Mouse (Mus musculus) adrenal gland, adult 18-20 months (tissue): ENCODE data around the gene Atf2. TPM values are rescaled to one million over a fixed set of nuclear protein-coding genes. Genes with fewer than 3 reads are reported as not detected.

Source experiments
- DNase-seq, 2 experiments: peaks; one replicate each; pipeline ENCODE4 v3.0.0; 2021 to 2022; ENCODE audit warnings: low spot score in 2 of 2
- total RNA-seq, 2 experiments: library from RNA; stranded (reverse); gene quantifications; 1 replicate in 1 of 2; 2 replicates in 1 of 2; pipeline ENCODE4 v1.2.3; 2021

Atf2 gene
- total RNA-seq, 2 experiments from 2014 or later, result 73.4 to 74.3 TPM

DNA sequence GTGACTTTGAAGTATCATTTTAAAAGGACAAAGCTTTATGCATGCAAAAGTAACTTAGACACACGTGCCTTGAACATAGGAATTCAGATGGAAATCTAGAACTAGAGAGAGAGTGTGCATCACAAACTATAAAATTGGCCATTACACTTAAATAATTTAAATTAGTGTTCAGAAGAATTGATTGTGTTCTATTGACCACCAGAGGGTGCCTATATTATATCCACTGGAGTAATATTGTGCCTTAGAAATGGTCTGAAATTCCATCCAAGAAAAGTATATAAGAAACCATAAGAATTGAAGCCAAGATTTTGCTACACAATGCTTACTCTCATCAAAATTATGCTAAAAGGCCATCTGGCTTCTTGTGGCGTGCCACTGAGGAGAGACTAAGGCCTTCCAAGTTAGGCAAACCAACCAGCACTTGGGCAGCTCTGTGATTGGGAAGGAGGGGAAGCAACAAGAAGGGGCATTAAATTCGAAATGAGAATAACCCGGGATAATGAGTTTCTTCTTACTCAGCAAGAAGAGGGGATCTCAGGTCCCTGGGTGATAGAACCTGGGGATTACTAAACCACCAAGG is 113.3 kb downstream of the Atf2 start:
- DNase-seq, result no peak

DNA sequence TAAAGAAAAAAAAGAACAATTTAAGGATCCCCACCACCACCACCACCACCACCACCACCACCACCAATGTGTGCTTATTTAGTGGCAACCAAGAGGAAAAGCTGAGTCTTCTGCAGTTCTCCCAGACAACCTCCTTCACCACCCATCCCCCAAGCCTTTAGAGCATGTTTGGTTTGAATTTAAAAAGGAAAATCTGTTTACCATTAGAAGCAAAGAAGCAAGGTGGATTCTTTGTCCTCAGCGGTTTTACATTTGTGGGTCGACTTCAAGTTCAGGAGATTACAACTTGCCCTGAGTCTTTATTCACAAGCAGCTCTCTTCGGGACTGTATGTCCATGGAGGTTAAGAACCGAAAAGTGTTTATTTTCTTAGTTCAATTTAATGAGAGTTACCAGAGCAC is 115.5 kb downstream of the Atf2 start:
- DNase-seq, result no peak

GRCm38 (mm10) chr2:73775683-73776310 is 116.6 kb downstream of the Atf2 start:
- DNase-seq, result no peak

- peak; percentile 57 to 61 for DNase-seq
Measured at GRCm38 (mm10) chr2:73774786-73775682, 117.4 kb downstream of the Atf2 start, which contains the start of gene Chn1. Gene Chn1 (minus strand): TSS chr2:73775346.

DNA sequence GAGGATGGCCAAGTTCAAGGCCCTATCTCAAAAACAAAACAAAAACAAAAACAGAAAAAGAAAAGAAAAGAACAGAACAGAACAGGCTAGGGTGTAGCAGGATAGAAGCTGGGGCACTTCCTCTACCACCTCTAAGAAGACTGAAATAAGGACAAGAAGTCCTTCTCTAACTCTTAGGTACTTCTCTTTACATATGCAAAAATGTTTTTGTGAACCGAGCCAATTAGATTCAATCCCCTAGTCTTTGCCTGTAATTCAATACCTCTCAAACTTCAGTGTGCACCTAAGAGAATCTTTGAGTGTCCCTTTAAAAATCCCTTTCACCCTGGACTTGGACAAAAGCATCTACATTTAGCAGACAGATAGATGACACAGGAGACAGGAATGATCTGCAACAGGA is 119.5 kb downstream of the Atf2 start:
- DNase-seq, result no peak

- DNase-seq, result no peak
Measured at GRCm38 (mm10) chr2:73768669-73769068, 123.8 kb downstream of the Atf2 start.

Other genes with a start within 250 kb of the Atf2 start
- gene Chn1, start 117.3 kb downstream of the Atf2 start, total RNA-seq, result 10 to 100 TPM; 11.1 to 20.5 TPM
- 100 to 1,000 TPM; 540 to 822 TPM for gene Atp5g3, start 18.7 kb upstream of the Atf2 start, total RNA-seq